17 mouse cellular contexts compared by ENCODE assay signal in genomic region chrX:145454828-145455227, GRCm38 (mm10). TPM values are rescaled to one million over a fixed set of nuclear protein-coding genes. Genes with fewer than 3 reads are reported as not detected.
DNase-seq lines count a peak whose midpoint lies in the region; ATAC-seq and TF ChIP-seq lines count a peak whose summit lies in the region.
"Had no signal": no experiment of that assay in that cellular context is flagged by ENCODE, and none has a peak within 500 bp of the region (broad histone marks: within the 10 kb centered on the region; RNA-seq: fewer than 3 reads in every experiment).

No protein-coding gene starts in this region.

- intact Hi-C loops in gastrocnemius, adult 2 months (cut with DNase I), result no loop called here

- no peak overlapping the region for H3K27ac ChIP-seq in gastrocnemius, adult 2 months
- H3K27ac ChIP-seq: midbrain, embryonic 13.5 days; stomach, embryonic 15.5 days had no signal

- no peak for TF ChIP-seq CTCF in gastrocnemius, adult 2 months (IDR thresholded peaks at IDR 0.05)
- TF ChIP-seq CTCF in brain, embryonic 14.5 days (IDR thresholded peaks at IDR 0.05; ENCODE audit: borderline replicate concordance, extremely low read depth, insufficient read depth, insufficient read length), result no peak

- peak; percentile 21 for DNase-seq in gastrocnemius, adult 2 months
- no peak for DNase-seq in gastrocnemius, adult 8-10 months (ENCODE audit: low spot score in 2 of 2)
- peak; percentile 3 to 33 for DNase-seq in layer of hippocampus, adult 18-20 months (ENCODE audit: low spot score in 2 of 2)
- DNase-seq in layer of hippocampus, postnatal 25 days (ENCODE audit: extremely low spot score in 1 of 2, low spot score in 1 of 2), result no peak
- DNase-seq in brain, adult 2 months (ENCODE audit: low read depth, low spot score), result peak; percentile 10
- peak; percentile 49 for DNase-seq in brain, embryonic 14.5 days (ENCODE audit: low read depth)
- DNase-seq: adrenal gland, adult 8-10 months; embryo, embryonic 11 days; heart, postnatal 14 days; kidney, adult 11 months; kidney, postnatal 25 days; lung, embryonic 14.5 days had no signal

- no peak for ATAC-seq in granulocyte monocyte progenitor cell, adult 5-6 weeks (replicated peaks; ENCODE audit: poor library complexity, severe bottlenecking)
- ATAC-seq: CD4-positive, CD25-positive, alpha-beta regulatory T cell, adult 4 months; midbrain, embryonic 13.5 days had no signal

- no peak for TF ChIP-seq POLR2A in brain, embryonic 14.5 days (IDR thresholded peaks at IDR 0.05; ENCODE audit: borderline replicate concordance, extremely low read depth, insufficient read depth, insufficient read length, poor library complexity, severe bottlenecking)

- no peak overlapping the region for H3K4me3 ChIP-seq in gastrocnemius, adult 2 months
- H3K4me3 ChIP-seq: midbrain, embryonic 13.5 days; stomach, embryonic 15.5 days had no signal

RNA-seq across cellular contexts. Expression of gene Amot, which starts 50.2 kb away (rescaled TPM):
- 100 to 1,000 TPM in 1 of 2 experiments, 10 to 100 TPM in 1; 82.8 to 116 TPM for total RNA-seq in gastrocnemius, adult 2 months (2021)
- total RNA-seq in gastrocnemius, adult 8-10 months (2022), result 100 to 1,000 TPM in 2 of 4 experiments, 10 to 100 TPM in 2; 88.2 to 119 (median 105) TPM
- 10 to 100 TPM; 26.2 to 28.8 TPM for total RNA-seq in layer of hippocampus, adult 18-20 months (2021)
- 10 to 100 TPM; 29.6 to 30.0 TPM for total RNA-seq in layer of hippocampus, postnatal 25 days (2021)
- 15.3 and 17.8 TPM in 2 replicates for polyA plus RNA-seq in brain, embryonic 14.5 days (2012; rRNA removed)
- 12.3 and 18.0 TPM in 2 replicates for total RNA-seq in granulocyte monocyte progenitor cell, adult 5-6 weeks (2014; fragmentation: Nextera tagmentation)
- total RNA-seq in granulocyte monocyte progenitor cell, adult 5-6 weeks (2017), result 14.2 and 14.5 TPM in 2 replicates
- total RNA-seq: MEL had no signal

Comparison
In these comparisons a context has a peak if more than half of its experiments do, and no peak if none do; other contexts are left out.
1. DNase-seq: peak in gastrocnemius, adult 2 months (single experiment), layer of hippocampus, adult 18-20 months (2 of 2), brain, adult 2 months (single experiment) and brain, embryonic 14.5 days (single experiment); none in gastrocnemius, adult 8-10 months (0 of 2) and layer of hippocampus, postnatal 25 days (0 of 2).